Mouse (Mus musculus) testis, postnatal 14 days (tissue): ENCODE results near the gene Hoxc9.

Experiments used
- DNase-seq: peaks from one replicate; pipeline ENCODE4 v3.0.0; 2021; ENCODE audit warnings: low spot score

Gene Hoxc9

DNA sequence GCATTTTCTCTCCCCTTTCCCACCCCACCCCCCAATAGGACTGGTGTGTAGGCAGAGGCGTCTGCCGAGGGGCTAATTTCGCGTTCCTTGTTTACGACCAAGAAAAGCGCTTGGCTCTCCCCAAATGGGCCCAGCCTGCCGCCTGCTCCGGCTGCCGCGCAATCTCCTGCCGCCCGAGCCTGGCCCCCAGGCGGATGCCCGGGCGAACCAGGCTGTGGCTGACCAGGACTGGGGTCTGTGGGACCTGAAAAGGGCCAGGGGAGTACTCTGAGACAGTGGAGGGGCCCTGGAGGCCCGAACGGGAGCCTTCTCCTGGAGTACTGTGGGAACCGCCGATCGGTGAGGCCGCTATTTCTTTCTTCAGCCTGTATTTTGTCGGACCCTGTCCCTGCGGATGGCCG is 24.3 kb downstream of the Hoxc9 start:
- DNase-seq, result no peak

GRCm38 (mm10) chr15:103001370-103001769 is 25.1 kb downstream of the Hoxc9 start:
- DNase-seq, result no peak

GRCm38 (mm10) chr15:103002156-103002555 is 25.9 kb downstream of the Hoxc9 start:
- no peak for DNase-seq

DNA sequence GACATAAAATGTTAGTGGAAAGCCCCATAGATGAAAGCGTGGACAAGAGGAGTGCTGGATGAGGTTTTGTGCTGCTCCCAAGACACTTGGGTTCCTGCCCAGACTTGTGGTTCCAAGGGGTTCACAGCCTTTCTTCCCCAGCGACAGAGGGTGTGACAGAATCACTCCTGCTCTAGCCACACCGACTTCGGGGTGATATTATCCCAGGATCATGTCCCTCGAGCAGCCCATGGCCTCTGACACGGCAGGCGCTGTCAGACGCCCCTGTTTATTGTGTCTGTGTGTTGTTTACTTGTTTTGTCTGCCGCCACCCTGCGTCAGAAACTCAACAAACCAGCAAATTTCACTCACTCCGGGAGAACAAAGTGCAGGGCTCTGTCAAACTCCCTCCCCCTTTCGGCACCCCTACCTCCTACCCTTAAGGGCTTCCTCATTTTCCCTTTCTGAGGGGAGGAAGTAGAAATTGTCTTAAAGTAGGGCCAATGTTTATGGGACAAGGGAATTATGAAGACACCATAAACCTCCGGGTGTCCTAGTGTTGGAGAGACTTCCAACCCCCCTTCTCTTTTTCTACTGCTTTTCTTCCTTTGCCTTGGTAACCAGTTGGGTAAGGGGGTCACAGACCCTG is 26.7 kb downstream of the Hoxc9 start:
- DNase-seq, result no peak

- no peak for DNase-seq
Observed at GRCm38 (mm10) chr15:103005308-103005707, 29.1 kb downstream of the Hoxc9 start.

GRCm38 (mm10) chr15:103005797-103006196 is 29.6 kb downstream of the Hoxc9 start:
- DNase-seq, result no peak

- no peak for DNase-seq
Observed at GRCm38 (mm10) chr15:103006326-103006725, 30.1 kb downstream of the Hoxc9 start.

DNA sequence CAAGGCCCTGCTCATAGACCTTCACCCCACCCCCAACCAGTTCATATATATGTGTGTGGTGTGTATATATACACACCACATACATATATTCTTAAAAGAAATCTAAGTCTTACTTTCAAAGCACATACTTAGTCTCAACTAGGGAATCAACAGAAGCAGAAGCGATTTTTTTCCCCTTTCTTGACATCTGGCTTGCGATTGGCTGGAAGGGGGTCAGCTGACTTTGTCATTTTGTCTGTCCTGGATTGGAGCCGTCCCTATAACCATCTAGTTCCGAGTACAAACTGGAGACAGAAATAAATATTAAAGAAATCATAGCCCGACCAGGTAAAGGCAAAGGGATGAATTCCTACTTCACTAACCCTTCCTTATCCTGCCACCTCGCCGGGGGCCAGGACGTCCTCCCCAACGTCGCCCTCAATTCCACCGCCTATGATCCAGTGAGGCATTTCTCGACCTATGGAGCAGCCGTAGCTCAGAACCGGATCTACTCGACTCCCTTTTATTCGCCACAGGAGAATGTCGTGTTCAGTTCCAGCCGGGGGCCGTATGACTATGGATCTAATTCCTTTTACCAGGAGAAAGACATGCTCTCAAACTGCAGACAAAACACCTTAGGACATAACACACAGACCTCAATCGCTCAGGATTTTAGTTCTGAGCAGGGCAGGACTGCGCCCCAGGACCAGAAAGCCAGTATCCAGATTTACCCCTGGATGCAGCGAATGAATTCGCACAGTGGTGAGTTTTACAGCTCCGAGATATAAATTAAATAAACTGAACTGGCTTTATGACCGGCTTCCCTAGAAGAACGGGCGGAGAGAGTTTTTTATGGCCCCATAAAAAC is 33.2 kb downstream of the Hoxc9 start:
- no peak for DNase-seq

GRCm38 (mm10) chr15:103010112-103010846 is 34.0 kb downstream of the Hoxc9 start:
- no peak for DNase-seq

DNA sequence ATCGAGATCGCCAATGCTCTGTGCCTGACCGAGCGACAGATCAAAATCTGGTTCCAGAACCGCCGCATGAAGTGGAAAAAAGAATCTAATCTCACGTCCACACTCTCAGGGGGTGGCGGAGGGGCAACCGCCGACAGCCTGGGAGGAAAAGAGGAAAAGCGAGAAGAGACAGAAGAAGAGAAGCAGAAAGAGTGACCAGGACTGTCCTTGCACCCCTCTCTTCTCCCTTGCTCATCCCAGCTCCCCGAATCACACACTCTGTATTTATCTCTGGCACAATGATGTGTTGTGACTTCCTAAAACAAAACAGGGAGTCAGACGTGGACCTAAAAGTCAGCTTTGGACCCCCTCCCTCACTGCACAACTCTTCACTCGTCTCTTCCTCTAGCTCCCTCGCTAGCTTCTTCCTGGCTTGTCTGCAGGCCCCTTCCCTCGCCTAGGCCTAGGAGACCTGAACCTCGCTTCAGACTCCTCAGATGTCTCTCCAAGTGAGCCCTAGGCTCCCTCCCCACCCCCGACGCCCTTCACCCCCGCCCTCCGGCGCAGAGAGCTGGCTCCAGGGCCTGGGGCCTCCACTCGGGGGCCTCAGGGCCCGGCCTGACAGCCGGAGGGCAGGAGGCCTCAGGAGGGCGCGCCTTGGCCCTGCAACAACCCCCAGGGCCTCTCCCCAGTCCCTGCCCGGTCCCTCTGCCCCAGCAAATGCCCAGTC is 34.8 kb downstream of the Hoxc9 start:
- no peak for DNase-seq

DNA sequence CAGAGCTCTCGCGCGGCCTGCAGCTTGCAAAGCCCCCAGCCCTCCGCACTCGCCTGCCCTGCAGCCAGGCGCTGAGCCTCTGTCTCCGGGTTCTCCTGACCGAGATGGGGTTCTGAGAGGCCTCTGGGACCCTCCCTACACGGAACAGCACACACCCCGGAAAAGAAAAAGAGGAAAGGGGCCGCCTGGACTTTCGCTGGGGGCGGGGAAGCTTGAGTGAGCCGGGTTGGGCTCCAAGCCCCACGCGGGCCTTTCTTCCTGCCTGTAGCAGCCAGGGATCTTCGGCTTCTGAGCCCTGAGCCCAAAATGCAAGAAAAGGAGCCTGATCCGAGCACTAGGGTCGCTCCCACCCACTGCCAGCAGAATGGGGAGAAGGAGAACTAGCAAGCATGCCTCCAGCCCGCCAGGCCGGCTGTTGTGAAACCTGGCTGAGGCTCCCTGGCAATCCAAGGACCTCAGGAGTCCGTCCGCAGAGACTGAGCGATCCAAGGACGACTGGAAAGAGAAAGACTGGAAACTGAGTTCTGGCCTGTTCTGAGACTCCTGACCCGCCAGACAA is 35.8 kb downstream of the Hoxc9 start:
- peak; percentile 35 for DNase-seq

GRCm38 (mm10) chr15:103013238-103013984 is 37.2 kb downstream of the Hoxc9 start:
- DNase-seq, result peak; percentile 43

- peak; percentile 44 for DNase-seq
Observed at GRCm38 (mm10) chr15:103014166-103015008, 38.1 kb downstream of the Hoxc9 start.

DNA sequence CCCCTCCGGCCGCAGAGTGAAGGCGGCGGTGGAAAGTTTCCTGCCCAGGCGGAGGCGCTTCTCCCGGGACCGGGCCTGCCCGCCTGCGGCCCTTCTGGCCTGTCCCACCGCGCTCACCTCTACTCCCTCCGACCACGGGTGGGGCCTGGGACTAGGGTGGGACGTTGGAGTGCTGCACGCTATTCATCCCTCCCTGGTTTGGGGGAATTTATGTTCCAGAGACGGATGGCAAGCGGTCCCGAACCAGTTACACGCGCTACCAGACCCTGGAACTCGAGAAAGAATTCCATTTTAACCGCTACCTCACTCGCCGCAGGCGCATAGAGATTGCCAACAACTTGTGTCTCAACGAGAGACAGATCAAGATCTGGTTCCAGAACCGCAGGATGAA is 38.8 kb downstream of the Hoxc9 start:
- DNase-seq, result no peak

GRCm38 (mm10) chr15:103015406-103016166 is 39.3 kb downstream of the Hoxc9 start:
- no peak for DNase-seq

- DNase-seq, result no peak
Observed at GRCm38 (mm10) chr15:103018636-103019035, 42.4 kb downstream of the Hoxc9 start, which contains the start of gene Hoxc4. Hoxc4 (plus strand) TSS chr15:103018934.

DNA sequence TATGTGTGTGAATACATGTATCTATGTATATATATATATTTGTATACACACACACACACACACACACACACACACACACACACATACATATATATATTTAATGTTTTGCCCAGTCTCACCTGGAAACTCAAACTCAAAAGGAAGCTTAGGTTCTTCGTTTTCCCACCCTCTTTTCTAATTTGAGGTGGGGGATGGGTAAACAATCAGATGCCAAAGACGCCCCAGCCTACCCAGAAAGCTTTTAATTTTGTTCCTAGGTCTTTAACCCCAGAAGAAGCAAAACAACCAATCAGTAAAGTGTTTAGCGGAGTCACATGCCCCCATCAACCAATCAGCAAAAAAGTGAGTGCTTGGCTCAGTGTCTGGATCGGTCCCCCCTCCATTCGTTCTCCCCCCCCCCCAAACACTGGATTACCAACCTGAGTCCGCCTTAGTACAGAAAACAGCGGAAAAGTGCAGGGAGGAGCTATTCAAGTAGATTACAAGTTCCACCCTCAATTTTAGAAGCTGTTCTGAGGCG is 44.7 kb downstream of the Hoxc9 start:
- DNase-seq, result no peak

- DNase-seq, result no peak
Observed at GRCm38 (mm10) chr15:103021544-103021943, 45.3 kb downstream of the Hoxc9 start.

DNA sequence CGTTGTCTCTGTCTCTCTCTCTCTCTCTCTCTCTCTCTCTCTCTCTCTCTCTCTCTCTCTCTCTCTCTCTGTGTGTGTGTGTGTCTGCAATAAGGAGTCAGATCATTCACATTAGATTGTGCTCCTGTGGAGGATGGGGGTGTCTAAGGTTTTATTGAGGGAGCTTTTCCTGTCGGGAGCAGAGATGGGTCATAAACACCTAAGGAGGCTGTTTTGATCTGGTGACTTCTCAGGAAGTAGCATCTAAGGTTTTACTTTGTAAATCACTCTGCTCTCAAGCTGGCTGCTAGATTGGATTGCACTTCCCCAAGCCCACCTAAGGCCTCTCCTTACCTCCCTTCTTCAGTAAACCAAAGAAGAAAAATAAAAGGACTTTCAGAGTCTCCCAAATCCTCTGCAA is 47.9 kb downstream of the Hoxc9 start:
- no peak for DNase-seq
